33 mouse cellular contexts compared by ENCODE assay signal in genomic region chr3:88604863-88605262, GRCm38 (mm10). TPM values are rescaled to one million over a fixed set of nuclear protein-coding genes. Genes with fewer than 3 reads are reported as not detected.
DNase-seq lines count a peak whose midpoint lies in the region; ATAC-seq and TF ChIP-seq lines count a peak whose summit lies in the region.
"Had no signal": no experiment of that assay in that cellular context is flagged by ENCODE, and none has a peak within 500 bp of the region (broad histone marks: within the 10 kb centered on the region; RNA-seq: fewer than 3 reads in every experiment).

No protein-coding gene starts in this region.

- no peaks in the 10 kb centered on the region for H3K27me3 ChIP-seq in midbrain, embryonic 11.5 days (ENCODE audit: control insufficient read depth, insufficient read depth, low read length)
- no peaks in the 10 kb centered on the region for H3K27me3 ChIP-seq in midbrain, embryonic 16.5 days (ENCODE audit: control insufficient read depth, insufficient read depth, low read depth, low read length)
- H3K27me3 ChIP-seq: CH12.LX; embryonic facial prominence, embryonic 13.5 days; forebrain, embryonic 15.5 days; heart, embryonic 15.5 days; hindbrain, embryonic 13.5 days; intestine, embryonic 15.5 days had no signal

- peak; percentile 22 for DNase-seq in adrenal gland, postnatal 14 days
- DNase-seq in adrenal gland, adult 18-20 months (ENCODE audit: low spot score in 2 of 2) = no peak
- peak; percentile 84 for DNase-seq in heart, adult 11 months
- DNase-seq in heart, postnatal 10 days = no peak
- DNase-seq in midbrain, embryonic 11.5 days (ENCODE audit: low spot score, missing footprints) = peak; percentile 71
- DNase-seq: B cell, adult 2 months; cerebellum, adult 11 months; cerebellum, adult 8-10 months; cerebellum, postnatal 10 days; cerebellum, postnatal 36 days; embryo, embryonic 11 days; gastrocnemius, postnatal 25 days; heart, postnatal 36 days; kidney, adult 11 months; kidney, adult 8-10 months had no signal

- no peaks in the 10 kb centered on the region for H3K36me3 ChIP-seq in midbrain, embryonic 11.5 days (ENCODE audit: control insufficient read depth, insufficient read depth, low read length)
- H3K36me3 ChIP-seq in midbrain, embryonic 16.5 days (ENCODE audit: control insufficient read depth, insufficient read depth, low read length) = no peaks in the 10 kb centered on the region
- H3K36me3 ChIP-seq: embryonic facial prominence, embryonic 10.5 days; embryonic facial prominence, embryonic 13.5 days; forebrain, embryonic 12.5 days; forebrain, embryonic 15.5 days; heart, embryonic 15.5 days; hindbrain, embryonic 10.5 days; hindbrain, embryonic 13.5 days; intestine, embryonic 15.5 days had no signal

- H3K9me3 ChIP-seq in midbrain, embryonic 11.5 days (ENCODE audit: control insufficient read depth, low read length) = no peaks in the 10 kb centered on the region
- no peaks in the 10 kb centered on the region for H3K9me3 ChIP-seq in midbrain, embryonic 16.5 days (replicated peaks; ENCODE audit: control insufficient read depth, low read length, poor library complexity, severe bottlenecking)
- H3K9me3 ChIP-seq: embryonic facial prominence, embryonic 10.5 days; embryonic facial prominence, embryonic 13.5 days; forebrain, embryonic 12.5 days; forebrain, embryonic 15.5 days; heart, embryonic 15.5 days; hindbrain, embryonic 10.5 days; hindbrain, embryonic 13.5 days; intestine, embryonic 15.5 days had no signal

- H3K27ac ChIP-seq in midbrain, embryonic 11.5 days (ENCODE audit: low read depth, low read length) = no peak overlapping the region
- H3K27ac ChIP-seq in midbrain, embryonic 16.5 days (ENCODE audit: low read length) = no peak overlapping the region
- H3K27ac ChIP-seq in bone marrow macrophage, adult 2 months (ENCODE audit: insufficient read depth, low read depth, low read length) = peak overlapping the region; percentile 64; the same call in 1 of the 2 replicates
- H3K27ac ChIP-seq: embryonic facial prominence, embryonic 10.5 days; embryonic facial prominence, embryonic 13.5 days; forebrain, embryonic 12.5 days; forebrain, embryonic 15.5 days; hindbrain, embryonic 10.5 days; hindbrain, embryonic 13.5 days; intestine, embryonic 15.5 days had no signal

- ATAC-seq in midbrain, embryonic 11.5 days (ENCODE audit: low FRiP score) = no peak
- ATAC-seq in midbrain, embryonic 16.5 days = no peak
- ATAC-seq in monocyte, adult 5-6 weeks (replicated peaks; ENCODE audit: insufficient number of reproducible peaks, low FRiP score, low TSS enrichment, poor library complexity, severe bottlenecking) = no peak
- ATAC-seq: forebrain, embryonic 15.5 days; hindbrain, embryonic 16.5 days; intestine, embryonic 15.5 days had no signal

- no peak for TF ChIP-seq POLR2A in bone marrow macrophage, adult 2 months (IDR thresholded peaks at IDR 0.05; ENCODE audit: borderline replicate concordance, low read depth, low read length)

- H3K4me1 ChIP-seq in midbrain, embryonic 11.5 days (ENCODE audit: control insufficient read depth, insufficient read depth, low read length) = peaks cover 4% of the 10 kb centered on the region; the same call in 1 of the 2 replicates
- peaks cover 4% of the 10 kb centered on the region for H3K4me1 ChIP-seq in midbrain, embryonic 16.5 days (ENCODE audit: control insufficient read depth, insufficient read depth, low read length)
- H3K4me1 ChIP-seq in bone marrow macrophage, adult 2 months (ENCODE audit: control insufficient read depth, insufficient read depth, low read length) = peaks cover 52% of the 10 kb centered on the region

- H3K9ac ChIP-seq in midbrain, embryonic 11.5 days (ENCODE audit: low read length) = no peak overlapping the region
- no peak overlapping the region for H3K9ac ChIP-seq in midbrain, embryonic 16.5 days (ENCODE audit: low read depth, low read length)
- H3K9ac ChIP-seq: embryonic facial prominence, embryonic 13.5 days; forebrain, embryonic 12.5 days; forebrain, embryonic 15.5 days; heart, embryonic 15.5 days; hindbrain, embryonic 13.5 days; intestine, embryonic 15.5 days had no signal

- TF ChIP-seq CTCF in bone marrow macrophage, adult 2 months (IDR thresholded peaks at IDR 0.05; ENCODE audit: low read depth, low read length) = no peak

- no peak overlapping the region for H3K4me2 ChIP-seq in midbrain, embryonic 11.5 days
- no peak overlapping the region for H3K4me2 ChIP-seq in midbrain, embryonic 16.5 days (ENCODE audit: low read length)
- H3K4me2 ChIP-seq: embryonic facial prominence, embryonic 13.5 days; forebrain, embryonic 12.5 days; forebrain, embryonic 15.5 days; heart, embryonic 11.5 days; heart, embryonic 15.5 days; hindbrain, embryonic 13.5 days; intestine, embryonic 15.5 days had no signal

- intact Hi-C loops in heart, postnatal 10 days (cut with DNase I) = no loop called here

- WGBS in midbrain, embryonic 11.5 days = 88% methylated on average over 7 of the region's 7 CpGs
- 89% methylated on average over 7 of the region's 7 CpGs for WGBS in midbrain, embryonic 16.5 days

- no peak overlapping the region for H3K4me3 ChIP-seq in midbrain, embryonic 11.5 days (ENCODE audit: low read depth, low read length)
- no peak overlapping the region for H3K4me3 ChIP-seq in midbrain, embryonic 16.5 days (ENCODE audit: low read depth, low read length)
- H3K4me3 ChIP-seq in bone marrow macrophage, adult 2 months (ENCODE audit: insufficient read depth, low read length) = no peak overlapping the region
- H3K4me3 ChIP-seq: embryonic facial prominence, embryonic 10.5 days; embryonic facial prominence, embryonic 13.5 days; erythroblast, embryonic 14.5 days; forebrain, embryonic 12.5 days; forebrain, embryonic 15.5 days; heart, embryonic 15.5 days; hindbrain, embryonic 10.5 days; hindbrain, embryonic 13.5 days; intestine, embryonic 15.5 days had no signal

RNA-seq across cellular contexts. Expression of gene Arhgef2, which starts 0.9 kb away (rescaled TPM):
- 36.9 and 67.6 TPM in 2 replicates for total RNA-seq in adrenal gland, postnatal 14 days (2021)
- total RNA-seq in adrenal gland, adult 18-20 months (2021) = 10 to 100 TPM; 19.4 to 27.0 TPM
- total RNA-seq in heart, postnatal 10 days (2021) = 10 to 100 TPM; 89.5 to 96.3 TPM
- polyA plus RNA-seq in midbrain, embryonic 11.5 days (2014; fragmentation: Nextera tagmentation; extraction: Ambion mirVana) = 99.0 and 117 TPM in 2 replicates
- polyA plus RNA-seq in midbrain, embryonic 16.5 days (2015; fragmentation: Nextera tagmentation; extraction: Ambion mirVana) = 104 and 131 TPM in 2 replicates
- 140 and 154 TPM in 2 replicates for polyA plus RNA-seq in bone marrow macrophage, adult 2 months (2012; ENCODE audit: insufficient read depth, insufficient read length, missing spikeins)
- 88.9 to 183 TPM (median 90.0 TPM) in 3 replicates for total RNA-seq in monocyte, adult 5-6 weeks (2017)

RNA-seq across cellular contexts. Expression of gene Ssr2, which starts 29.2 kb away (rescaled TPM):
- total RNA-seq in adrenal gland, postnatal 14 days (2021) = 222 and 252 TPM in 2 replicates
- 100 to 1,000 TPM; 145 to 198 TPM for total RNA-seq in adrenal gland, adult 18-20 months (2021)
- total RNA-seq in heart, postnatal 10 days (2021) = 100 to 1,000 TPM; 127 to 130 TPM
- polyA plus RNA-seq in midbrain, embryonic 11.5 days (2014; fragmentation: Nextera tagmentation; extraction: Ambion mirVana) = 154 and 157 TPM in 2 replicates
- polyA plus RNA-seq in midbrain, embryonic 16.5 days (2015; fragmentation: Nextera tagmentation; extraction: Ambion mirVana) = 127 and 144 TPM in 2 replicates
- 71.3 and 83.2 TPM in 2 replicates for polyA plus RNA-seq in bone marrow macrophage, adult 2 months (2012; ENCODE audit: insufficient read depth, insufficient read length, missing spikeins)
- 23.2 to 70.0 TPM (median 35.5 TPM) in 3 replicates for total RNA-seq in monocyte, adult 5-6 weeks (2017)

RNA-seq across cellular contexts. Expression of gene Rxfp4, which starts 48.1 kb away (rescaled TPM):
- total RNA-seq in adrenal gland, postnatal 14 days (2021) = not detected in 2 replicates
- total RNA-seq in adrenal gland, adult 18-20 months (2021) = not detected
- total RNA-seq in heart, postnatal 10 days (2021) = not detected
- 0.14 TPM in 1 of 2 replicates, not detected in the other for polyA plus RNA-seq in midbrain, embryonic 11.5 days (2014; fragmentation: Nextera tagmentation; extraction: Ambion mirVana)
- not detected in 2 replicates for polyA plus RNA-seq in midbrain, embryonic 16.5 days (2015; fragmentation: Nextera tagmentation; extraction: Ambion mirVana)
- polyA plus RNA-seq in bone marrow macrophage, adult 2 months (2012; ENCODE audit: insufficient read depth, insufficient read length, missing spikeins) = not detected in 2 replicates
- not detected in 3 replicates for total RNA-seq in monocyte, adult 5-6 weeks (2017)
- total RNA-seq: CH12.LX; gastrocnemius, adult 8-10 months; gastrocnemius, postnatal 25 days had no signal
- polyA plus RNA-seq: cortical plate, adult 2 months; embryonic facial prominence, embryonic 10.5 days; embryonic facial prominence, embryonic 13.5 days; erythroblast, embryonic 14.5 days; forebrain, embryonic 12.5 days; forebrain, embryonic 15.5 days; gonadal fat pad, adult 2 months; heart, embryonic 11.5 days; heart, embryonic 15.5 days; hindbrain, embryonic 10.5 days; hindbrain, embryonic 13.5 days; hindbrain, embryonic 16.5 days; intestine, embryonic 15.5 days had no signal

RNA-seq across cellular contexts. Expression of gene Ubqln4, which starts 51.3 kb away (rescaled TPM):
- total RNA-seq in adrenal gland, postnatal 14 days (2021) = 70.3 and 75.3 TPM in 2 replicates
- total RNA-seq in adrenal gland, adult 18-20 months (2021) = 10 to 100 TPM; 72.9 to 96.6 TPM
- 10 to 100 TPM; 56.5 to 57.2 TPM for total RNA-seq in heart, postnatal 10 days (2021)
- polyA plus RNA-seq in midbrain, embryonic 11.5 days (2014; fragmentation: Nextera tagmentation; extraction: Ambion mirVana) = 72.4 and 73.0 TPM in 2 replicates
- 39.8 and 41.3 TPM in 2 replicates for polyA plus RNA-seq in midbrain, embryonic 16.5 days (2015; fragmentation: Nextera tagmentation; extraction: Ambion mirVana)
- 22.9 and 25.8 TPM in 2 replicates for polyA plus RNA-seq in bone marrow macrophage, adult 2 months (2012; ENCODE audit: insufficient read depth, insufficient read length, missing spikeins)
- total RNA-seq in monocyte, adult 5-6 weeks (2017) = 14.7 to 25.7 TPM (median 19.6 TPM) in 3 replicates

RNA-seq across cellular contexts. Expression of gene Lamtor2, which starts 52.0 kb away (rescaled TPM):
- total RNA-seq in adrenal gland, postnatal 14 days (2021) = 133 and 138 TPM in 2 replicates
- 100 to 1,000 TPM; 156 to 164 TPM for total RNA-seq in adrenal gland, adult 18-20 months (2021)
- 10 to 100 TPM; 87.3 to 94.0 TPM for total RNA-seq in heart, postnatal 10 days (2021)
- polyA plus RNA-seq in midbrain, embryonic 11.5 days (2014; fragmentation: Nextera tagmentation; extraction: Ambion mirVana) = 87.2 and 103 TPM in 2 replicates
- polyA plus RNA-seq in midbrain, embryonic 16.5 days (2015; fragmentation: Nextera tagmentation; extraction: Ambion mirVana) = 181 and 193 TPM in 2 replicates
- polyA plus RNA-seq in bone marrow macrophage, adult 2 months (2012; ENCODE audit: insufficient read depth, insufficient read length, missing spikeins) = 149 and 154 TPM in 2 replicates
- total RNA-seq in monocyte, adult 5-6 weeks (2017) = 61.5 to 63.7 TPM (median 63.2 TPM) in 3 replicates

Comparison
In these comparisons a context has a peak if more than half of its experiments do, and no peak if none do; other contexts are left out.
1. DNase-seq: peak in adrenal gland, postnatal 14 days (single experiment), heart, adult 11 months (single experiment) and midbrain, embryonic 11.5 days (single experiment); none in adrenal gland, adult 18-20 months (0 of 2) and heart, postnatal 10 days (0 of 2).